Mouse (Mus musculus): ENCODE results near the gene Chd6.

- TF ChIP-seq MAX (IDR thresholded peaks at IDR 0.05; ENCODE audit: low read length) (no peak), ZC3H11A (IDR thresholded peaks at IDR 0.05; ENCODE audit: low read depth, low read length) (no peak), POLR2A (IDR thresholded peaks at IDR 0.05; ENCODE audit: low read depth, low read length) (no peak), CTCF (conservative IDR thresholded peaks at IDR 0.05 in 1 of 2, IDR thresholded peaks at IDR 0.05 in 1 of 2; ENCODE audit: low read depth in 2 of 2, low read length in 2 of 2) (0 out of 4 replicates have a peak, but pooled peaks have one; percentile 16 to 24), EP300 (IDR thresholded peaks at IDR 0.05; ENCODE audit: low read length) (no peak), ZNF384 (IDR thresholded peaks at IDR 0.05; ENCODE audit: low read depth, low read length) (no peak), ZMIZ1 (IDR thresholded peaks at IDR 0.05; ENCODE audit: low read depth, low read length) (no peak), MAFK (IDR thresholded peaks at IDR 0.05; ENCODE audit: insufficient replicate concordance, low read length) (no peak), TBP (conservative IDR thresholded peaks at IDR 0.05; ENCODE audit: low read depth, low read length) (no peak), MXI1 (IDR thresholded peaks at IDR 0.05; ENCODE audit: low read depth, low read length) (no peak), USF1 (IDR thresholded peaks at IDR 0.05; ENCODE audit: low read depth, low read length) (no peak), MYC (IDR thresholded peaks at IDR 0.05; ENCODE audit: low read depth, low read length) (no peak)
Measured at GRCm38 (mm10) chr2:161042874-161043273, 66.0 kb downstream of the Chd6 start.
